Mouse (Mus musculus) cerebellum, adult 2 months (tissue): ENCODE measurements at regions not wholly inside any gene's neighbourhood (a gene's known extent, or its start where the extent isn't known, plus 50 kb on each side); places are given as distances from the start of the nearest gene placed in this dataset.

Experiments used
- CTCF ChIP-seq: fragments of 200-500 bp; IDR thresholded peaks from 2 replicates; pipeline ENCODE4 v1.5.1; 2011; ENCODE audit warnings: low read depth, mild to moderate bottlenecking, control low read depth, low read length, moderate library complexity, borderline replicate concordance; ENCODE audit not compliant: insufficient read depth
- POLR2A ChIP-seq: fragments of 200-500 bp; IDR thresholded peaks from 2 replicates; pipeline ENCODE4 v1.6.1; 2011; ENCODE audit warnings: low read length, control low read depth, borderline replicate concordance; ENCODE audit not compliant: insufficient read depth

DNA sequence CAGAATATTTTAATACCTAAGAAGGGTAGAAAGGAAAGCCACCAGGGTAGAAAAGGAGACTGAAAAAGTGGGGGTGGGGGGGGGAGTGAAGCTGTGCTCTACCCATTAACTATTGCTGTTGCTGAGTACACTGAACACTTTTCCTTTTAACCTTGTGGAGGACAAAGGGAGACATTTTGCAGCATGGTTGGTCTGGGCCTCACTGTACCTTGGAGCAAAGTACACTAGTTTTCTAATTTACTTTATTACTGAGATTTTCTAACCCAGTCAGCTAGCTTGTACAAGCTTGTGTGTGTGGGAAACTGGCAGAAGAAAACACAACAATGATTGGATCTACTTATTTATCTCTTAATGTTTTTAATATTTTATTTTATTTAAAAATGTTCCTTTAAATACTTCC is 130.4 kb downstream of the Olfm4 start:
- TF ChIP-seq POLR2A (no peak), CTCF (no peak)
